Mouse (Mus musculus) MEL-GATA-1-ER (cell line): ENCODE results near the gene Sprtn.

ENCODE experiments used
- DNase-seq: peaks from one replicate; pipeline ENCODE4 v3.0.0-alpha.2; 2012; ENCODE audit warnings: low read depth; ENCODE audit errors: extremely low read depth

The Sprtn gene

GRCm38 (mm10) chr8:124903198-124903597 lies 5.5 kb downstream of the Sprtn start:
- no peak for DNase-seq

DNA sequence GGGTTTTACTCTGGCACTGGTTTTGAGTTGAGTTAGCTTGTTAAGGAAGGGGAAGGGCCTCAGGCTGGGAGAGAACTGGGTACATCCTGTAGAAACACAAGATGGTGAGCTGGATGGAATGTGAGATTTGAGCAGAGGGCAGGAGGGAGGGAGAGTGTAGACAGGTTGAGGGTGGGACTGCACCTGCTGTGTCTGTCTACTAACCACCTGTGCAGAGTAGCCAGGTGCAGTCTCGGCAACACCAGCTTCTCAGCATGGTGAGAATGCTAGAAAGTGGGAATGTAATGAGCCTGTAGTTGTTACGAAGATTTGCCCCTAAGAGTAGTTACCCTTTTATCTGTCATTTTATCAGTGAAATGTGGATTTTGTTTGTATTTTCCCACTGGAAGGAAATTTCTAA lies 7.8 kb downstream of the Sprtn start:
- DNase-seq, result no peak

- DNase-seq, result no peak
Measured at GRCm38 (mm10) chr8:124909936-124910335, 12.2 kb downstream of the Sprtn start.

DNA sequence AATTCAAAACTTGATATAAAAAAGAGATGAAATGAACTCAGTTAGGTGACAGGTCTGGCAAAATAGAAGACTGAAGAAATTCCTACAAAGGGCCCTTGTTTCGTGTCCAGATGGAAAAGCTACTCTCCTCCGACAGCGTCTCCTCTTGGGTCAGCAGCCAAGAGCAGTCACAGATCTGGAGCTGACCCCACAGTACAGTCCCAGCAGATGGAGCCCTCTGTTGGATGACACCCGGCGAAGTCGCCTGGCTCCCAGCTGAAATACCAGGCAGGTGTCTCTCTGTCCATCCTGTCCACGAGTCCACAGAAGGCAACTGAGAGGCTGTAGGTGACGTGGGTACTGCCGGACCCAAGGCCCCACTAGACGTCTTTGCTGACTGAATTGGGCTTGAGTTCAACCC lies 12.7 kb downstream of the Sprtn start:
- DNase-seq, result no peak

- DNase-seq, result no peak
Measured at GRCm38 (mm10) chr8:124911938-124912872, 14.5 kb downstream of the Sprtn start.

DNA sequence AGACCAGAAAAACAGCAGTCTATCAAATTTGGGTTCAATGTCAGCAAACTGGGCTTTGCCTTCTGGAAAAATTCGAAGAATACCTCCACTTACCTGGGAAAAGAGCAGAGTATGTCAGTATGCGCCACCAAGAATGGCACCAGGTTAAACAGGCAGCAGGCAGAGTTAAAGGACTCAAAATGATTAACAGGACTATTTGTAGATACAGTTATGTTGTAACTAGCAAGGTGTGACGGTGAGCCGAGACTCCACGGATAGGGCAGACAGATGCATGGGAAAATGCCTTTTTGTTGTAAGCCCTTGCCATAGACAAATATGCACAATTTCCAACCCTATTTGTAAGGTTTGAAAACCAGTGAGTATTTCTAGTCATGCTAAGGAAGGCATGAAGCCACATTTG lies 16.4 kb downstream of the Sprtn start:
- no peak for DNase-seq

GRCm38 (mm10) chr8:124917741-124918484 lies 20.2 kb downstream of the Sprtn start:
- DNase-seq, result no peak

DNA sequence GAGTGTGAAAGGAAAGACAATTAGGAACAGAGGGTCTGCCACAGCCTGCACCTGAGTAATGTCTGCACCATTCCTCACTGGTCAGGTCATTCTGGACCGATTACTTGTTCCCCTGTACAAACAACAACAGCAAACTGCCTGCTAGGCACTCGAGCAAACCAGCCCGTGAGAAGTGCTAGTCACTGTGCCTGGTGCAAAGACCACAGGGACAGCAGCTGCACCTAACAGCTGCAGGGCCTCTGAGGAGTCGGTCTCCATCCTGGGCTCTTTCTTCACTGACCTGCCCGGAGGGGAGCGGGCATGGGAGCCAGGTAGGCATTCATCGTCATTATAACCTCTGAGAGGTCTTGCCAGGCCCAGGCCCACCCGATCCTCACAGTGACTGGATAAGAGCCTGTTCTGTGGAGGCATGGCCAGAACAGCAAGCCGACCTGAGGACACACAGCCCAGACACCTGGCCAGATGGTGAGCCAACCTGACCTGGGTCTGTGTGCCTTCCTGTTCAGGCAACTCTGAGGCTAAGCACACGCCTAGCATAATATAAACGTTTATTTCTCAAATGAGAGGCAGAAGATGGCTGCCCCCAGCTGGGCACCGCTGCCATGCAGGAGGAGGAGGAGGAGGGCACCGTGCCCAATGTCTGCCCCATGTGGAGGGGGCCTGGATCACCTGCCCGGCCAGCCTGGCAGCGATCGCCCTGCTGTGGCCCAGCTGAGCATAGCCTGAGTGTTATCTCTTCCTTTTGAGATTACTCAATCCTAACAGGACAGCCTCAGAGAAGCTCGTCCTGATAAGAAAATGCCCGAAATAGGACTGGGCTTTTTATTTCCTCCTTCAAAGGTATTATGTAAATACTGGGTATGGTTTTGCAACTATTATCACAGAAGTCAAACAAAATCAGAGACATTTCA lies 23.9 kb downstream of the Sprtn start:
- no peak for DNase-seq

- peak; percentile 25 for DNase-seq
Measured at GRCm38 (mm10) chr8:124922490-124923089, 24.9 kb downstream of the Sprtn start.

- no peak for DNase-seq
Measured at GRCm38 (mm10) chr8:124923971-124924652, 26.4 kb downstream of the Sprtn start.

DNA sequence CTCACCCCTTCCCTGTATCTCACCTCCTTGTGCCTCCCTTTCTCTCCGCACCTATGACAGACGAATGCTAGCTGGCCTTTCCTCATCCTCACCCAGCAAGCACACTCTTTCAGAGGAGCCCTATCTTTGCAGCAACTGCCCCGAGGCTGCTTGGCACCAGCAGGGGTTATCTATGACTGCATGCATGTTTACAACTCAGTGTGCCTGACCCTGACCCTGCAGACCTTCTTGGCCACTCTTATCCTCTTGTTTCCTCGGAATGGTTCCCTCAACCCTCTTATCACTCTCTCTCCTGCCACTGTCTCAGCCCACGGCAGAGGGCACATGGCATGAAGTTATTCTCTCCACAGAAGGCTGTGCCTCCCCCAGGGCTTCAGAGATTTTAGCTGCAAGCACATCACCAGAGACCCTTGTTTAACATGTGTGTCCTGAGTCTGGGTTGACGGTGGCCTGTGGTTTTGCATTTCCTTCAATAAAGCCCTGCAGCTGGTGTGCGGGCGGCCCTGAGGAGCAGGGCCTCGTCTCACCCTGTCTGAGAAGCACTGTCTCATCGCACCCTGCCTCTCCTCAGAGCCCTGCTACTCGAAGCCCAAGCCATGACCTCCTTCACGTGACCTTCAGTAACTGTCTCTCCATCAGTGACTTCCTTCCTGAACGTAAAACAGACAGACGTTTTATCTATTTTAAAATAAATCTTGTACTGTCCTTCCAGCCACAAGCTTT lies 28.0 kb downstream of the Sprtn start:
- no peak for DNase-seq

DNA sequence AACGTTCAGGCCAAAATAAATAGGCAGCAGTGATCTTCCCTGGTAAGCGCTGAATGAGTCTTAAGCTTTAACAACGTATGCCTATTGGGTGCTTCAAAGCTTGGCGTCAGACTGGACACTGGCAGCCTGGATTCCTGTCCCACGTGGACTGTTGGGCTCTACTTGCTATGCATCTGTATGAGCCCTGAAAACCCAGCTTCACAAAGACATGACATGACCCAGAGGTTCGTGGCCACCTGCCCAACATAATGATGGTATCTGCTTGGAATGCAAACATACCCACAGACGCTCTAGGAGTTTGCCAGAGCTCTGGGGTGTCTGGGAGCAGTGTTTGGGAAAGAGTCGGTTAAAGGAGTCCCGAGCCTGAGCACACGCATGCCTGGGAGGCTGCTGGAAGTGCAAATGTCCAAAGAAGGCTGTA lies 28.7 kb downstream of the Sprtn start:
- no peak for DNase-seq

DNA sequence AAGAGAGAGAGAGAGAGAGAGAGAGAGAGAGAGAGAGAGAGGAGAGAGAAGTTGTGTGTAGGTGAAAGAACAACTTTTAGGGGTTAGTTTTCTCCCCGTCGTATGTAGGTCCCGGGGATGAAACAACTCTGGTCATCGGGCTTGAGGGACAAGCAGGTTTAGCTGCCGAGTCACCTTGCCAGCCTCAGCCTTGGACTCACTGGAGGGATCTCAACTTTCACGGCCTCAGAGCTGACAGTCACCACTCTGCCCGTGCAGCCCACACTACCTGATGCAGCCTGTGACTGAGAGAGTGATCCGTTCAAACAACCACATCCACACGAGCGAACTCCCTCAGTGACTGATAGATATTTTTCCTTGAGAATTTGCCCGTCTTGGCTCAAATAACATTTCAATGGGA lies 31.3 kb downstream of the Sprtn start:
- no peak for DNase-seq

DNA sequence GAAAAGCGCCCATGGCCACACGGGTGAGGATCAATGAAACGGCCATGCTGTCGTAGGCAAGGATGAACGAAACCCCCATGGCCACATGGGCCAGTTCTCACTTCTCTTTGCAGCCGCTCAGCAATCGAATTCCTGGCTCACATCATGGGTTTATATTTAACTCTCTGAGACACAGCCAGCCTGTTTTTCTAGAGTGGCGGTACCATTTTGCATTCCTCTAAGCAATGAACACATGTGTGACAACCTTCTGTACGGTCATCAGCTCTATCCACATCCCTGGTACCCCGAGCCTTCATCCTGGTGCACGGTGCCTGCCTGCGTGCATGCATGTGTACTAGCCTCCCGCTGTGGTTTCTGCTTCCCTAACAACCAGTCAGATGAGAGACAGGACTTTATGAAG lies 32.4 kb downstream of the Sprtn start:
- no peak for DNase-seq

DNA sequence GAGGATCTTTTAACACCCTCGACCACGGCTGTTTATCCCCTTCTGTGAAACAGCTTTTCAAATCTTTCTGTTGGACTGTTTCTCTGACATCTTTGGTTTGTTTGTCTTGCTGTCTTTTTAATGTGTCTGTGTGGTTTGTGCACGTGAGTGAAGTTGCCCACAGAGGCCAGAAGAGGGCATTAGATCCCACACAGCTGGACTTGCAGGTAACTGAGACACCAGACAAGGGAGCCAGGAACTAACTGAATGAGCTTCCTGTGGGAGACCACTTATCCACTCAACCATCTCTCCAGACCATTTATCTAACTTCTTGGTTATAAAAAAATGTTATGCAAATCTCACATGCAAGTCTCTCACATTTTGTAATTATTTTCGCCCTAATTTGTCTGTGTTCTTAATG lies 33.0 kb downstream of the Sprtn start:
- DNase-seq, result no peak

DNA sequence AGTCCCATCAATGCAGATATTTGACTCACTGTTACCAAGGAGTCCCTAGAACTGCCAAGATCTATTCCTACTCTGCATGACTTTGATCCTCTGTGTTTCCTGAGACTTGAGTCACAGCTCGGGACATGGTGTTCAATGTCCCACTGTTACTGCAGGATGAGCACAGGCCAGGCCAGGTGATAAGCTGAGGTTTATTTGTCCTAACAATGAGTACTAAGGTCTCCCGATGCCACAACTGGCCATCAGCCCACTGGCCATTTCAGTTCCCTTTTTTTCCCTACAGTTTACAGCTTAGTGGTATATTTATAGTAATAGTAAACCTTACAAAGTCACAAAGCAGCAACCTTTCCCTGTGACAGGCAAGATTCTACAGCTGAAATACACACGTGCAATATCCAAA lies 34.7 kb downstream of the Sprtn start:
- DNase-seq, result no peak

- no peak for DNase-seq
Measured at GRCm38 (mm10) chr8:124935116-124935515, 37.4 kb downstream of the Sprtn start.

DNA sequence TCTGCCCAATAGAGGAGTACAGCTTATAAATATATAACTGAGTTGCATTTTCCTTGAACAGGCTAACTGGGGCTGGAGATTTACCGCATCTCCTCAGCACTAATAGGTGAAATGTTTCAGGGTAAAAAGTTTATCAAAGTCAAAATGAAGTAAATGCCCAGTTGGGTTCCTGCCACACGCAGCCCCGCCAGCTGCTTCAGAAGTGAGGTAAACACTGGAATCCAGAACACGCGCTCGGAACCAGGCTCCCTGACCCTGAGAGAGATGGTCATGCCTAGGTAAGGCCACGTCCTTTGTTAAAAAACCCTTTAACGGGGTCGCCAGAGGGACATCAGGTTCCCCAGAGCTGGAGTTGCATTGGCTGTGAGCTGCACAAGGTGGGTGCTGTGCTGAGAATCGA lies 39.0 kb downstream of the Sprtn start:
- no peak for DNase-seq

GRCm38 (mm10) chr8:124937293-124937692 lies 39.6 kb downstream of the Sprtn start:
- DNase-seq, result no peak

DNA sequence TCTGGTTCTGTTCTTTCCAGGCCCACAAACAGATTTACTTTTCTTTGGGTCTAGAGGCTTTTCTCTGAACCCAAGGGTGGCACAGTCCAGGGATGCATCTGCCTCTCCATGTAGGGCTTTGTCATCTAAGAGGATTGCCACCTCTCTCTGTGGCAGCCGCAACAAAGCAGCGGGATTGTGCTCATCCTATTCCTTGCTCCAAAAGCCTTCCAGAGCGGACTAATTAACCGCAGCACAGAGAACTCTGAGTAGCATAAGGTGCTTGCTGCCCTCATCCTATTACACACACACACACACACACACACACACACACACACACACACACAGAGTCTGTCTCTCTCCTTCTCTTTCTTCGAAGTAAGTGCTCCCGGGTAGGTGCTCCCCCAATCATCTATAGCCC lies 46.1 kb downstream of the Sprtn start:
- no peak for DNase-seq
